Mouse (Mus musculus) embryonic facial prominence, embryonic 10.5 days (tissue): ENCODE results near the gene Rassf3. TPM values are rescaled to one million over a fixed set of nuclear protein-coding genes. Genes with fewer than 3 reads are reported as not detected.

Source experiments
- DNase-seq: peaks from one replicate; pipeline ENCODE4 v3.0.0-alpha.2; 2017; ENCODE audit warnings: low spot score
- H3K27ac ChIP-seq: fragments of 300-500 bp; sonication (generic); replicated peaks from 2 replicates; pipeline ENCODE4 v1.5.1; 2016; ENCODE audit warnings: mild to moderate bottlenecking
- H3K27me3 ChIP-seq: fragments of 300-500 bp; sonication (generic); replicated peaks from 2 replicates; pipeline ENCODE4 v1.6.1; 2016; ENCODE audit warnings: low read depth, mild to moderate bottlenecking; ENCODE audit not compliant: poor library complexity, severe bottlenecking
- H3K36me3 ChIP-seq: fragments of 300-500 bp; sonication (generic); replicated peaks from 2 replicates; pipeline ENCODE4 v1.6.1; 2016; ENCODE audit warnings: mild to moderate bottlenecking, moderate library complexity
- H3K4me1 ChIP-seq: fragments of 300-500 bp; sonication (generic); 2 replicates; pipeline ENCODE4 v1.6.1; 2016
- H3K4me3 ChIP-seq: fragments of 300-500 bp; sonication (generic); 2 replicates; pipeline ENCODE4 v1.5.1; 2016; ENCODE audit warnings: mild to moderate bottlenecking, moderate library complexity
- H3K9me3 ChIP-seq: fragments of 300-500 bp; sonication (generic); 2 replicates; pipeline ENCODE4 v1.6.1; 2016; ENCODE audit warnings: mild to moderate bottlenecking
- WGBS: fragments of 180-500 bp; shearing (Covaris S2); methylation state at CpG from one replicate; pipeline ENCODE4 v1.1.7; 2016; 5-methylcytosine and 5-hydroxymethylcytosine counted together
- polyA plus RNA-seq: library from polyadenylated mRNA; unstranded; fragments of >200 nt; fragmentation: Nextera tagmentation; extraction: Ambion mirVana; gene quantifications from 2 replicates; pipeline ENCODE4 v1.2.1, GENCODE M21; 2016

Gene Rassf3
- polyA plus RNA-seq, 1 experiment from 2014 or later: 19.4 TPM

GRCm38 (mm10) chr10:121483364-121483763 is 7.2 kb upstream of the Rassf3 start:
- H3K9me3 ChIP-seq: no peaks in the 10 kb centered on the region
- H3K4me3 ChIP-seq: no peak overlapping the region
- no peak for DNase-seq
- H3K27me3 ChIP-seq: no peaks in the 10 kb centered on the region
- no peak overlapping the region for H3K27ac ChIP-seq
- H3K4me1 ChIP-seq: peaks cover 4% of the 10 kb centered on the region; the same call in 1 of the 2 replicates
- WGBS: 77% methylated on average over 1 of the region's 1 CpGs
- H3K36me3 ChIP-seq: no peaks in the 10 kb centered on the region

- H3K36me3 ChIP-seq: no peaks in the 10 kb centered on the region
- H3K27me3 ChIP-seq: no peaks in the 10 kb centered on the region
- H3K4me3 ChIP-seq: no peak overlapping the region
- no peak for DNase-seq
- peaks cover 20% of the 10 kb centered on the region for H3K4me1 ChIP-seq
- H3K9me3 ChIP-seq: no peaks in the 10 kb centered on the region
- no peak overlapping the region for H3K27ac ChIP-seq
- 92% methylated on average over 10 of the region's 10 CpGs for WGBS
These were observed 5.0 kb upstream of the Rassf3 start for GRCm38 (mm10) chr10:121481141-121481540.

GRCm38 (mm10) chr10:121479987-121480386 is 3.8 kb upstream of the Rassf3 start:
- no peak for DNase-seq
- Histone ChIP-seq H3K9me3 (no peaks in the 10 kb centered on the region), H3K4me3 (no peak overlapping the region), H3K27me3 (no peaks in the 10 kb centered on the region), H3K36me3 (no peaks in the 10 kb centered on the region), H3K4me1 (peaks cover 32% of the 10 kb centered on the region), H3K27ac (no peak overlapping the region)
- WGBS: 86% methylated on average over 1 of the region's 1 CpGs

GRCm38 (mm10) chr10:121477433-121477832 is 1.3 kb upstream of the Rassf3 start:
- H3K4me3 ChIP-seq: no peak overlapping the region
- H3K27me3 ChIP-seq: 0 out of 2 replicates have a peak, but pooled peaks cover 10% of the 10 kb centered on the region
- DNase-seq: no peak
- H3K9me3 ChIP-seq: no peaks in the 10 kb centered on the region
- H3K4me1 ChIP-seq: peaks cover 52% of the 10 kb centered on the region
- no peaks in the 10 kb centered on the region for H3K36me3 ChIP-seq
- peak overlapping the region; percentile 76 for H3K27ac ChIP-seq
- WGBS: 13% methylated on average over 10 of the region's 10 CpGs

GRCm38 (mm10) chr10:121476968-121477337 is 806 bp upstream of the Rassf3 start:
- WGBS: 11% methylated on average over 8 of the region's 8 CpGs
- Histone ChIP-seq H3K27ac (peak overlapping the region; percentile 94), H3K36me3 (no peaks in the 10 kb centered on the region), H3K27me3 (0 out of 2 replicates have a peak, but pooled peaks cover 10% of the 10 kb centered on the region), H3K4me1 (peaks cover 57% of the 10 kb centered on the region), H3K9me3 (no peaks in the 10 kb centered on the region), H3K4me3 (peak overlapping the region; percentile 89)
- DNase-seq: no peak

- WGBS: under 1% methylated on average over 45 of the region's 45 CpGs
- peaks cover 64% of the 10 kb centered on the region for H3K4me1 ChIP-seq
These were observed 438 bp downstream of the Rassf3 start for GRCm38 (mm10) chr10:121475672-121476146.

GRCm38 (mm10) chr10:121475101-121475671 is 961 bp downstream of the Rassf3 start:
- Histone ChIP-seq H3K4me3 (peak overlapping the region; percentile 89), H3K36me3 (no peaks in the 10 kb centered on the region), H3K4me1 (peaks cover 67% of the 10 kb centered on the region), H3K9me3 (no peaks in the 10 kb centered on the region), H3K27ac (peak overlapping the region; percentile 94), H3K27me3 (0 out of 2 replicates have a peak, but pooled peaks cover 10% of the 10 kb centered on the region)
- DNase-seq: no peak
- WGBS: under 1% methylated on average over 31 of the region's 31 CpGs

More at GRCm38 (mm10) chr10:121475672-121476146, 438 bp downstream of the Rassf3 start:
- Histone ChIP-seq H3K9me3 (no peaks in the 10 kb centered on the region), H3K4me3 (peak overlapping the region; percentile 89), H3K27me3 (0 out of 2 replicates have a peak, but pooled peaks cover 10% of the 10 kb centered on the region), H3K36me3 (no peaks in the 10 kb centered on the region), H3K27ac (peak overlapping the region; percentile 94)
- DNase-seq: peak; percentile 84

GRCm38 (mm10) chr10:121474288-121474687 is 1.9 kb downstream of the Rassf3 start:
- WGBS: 28% methylated on average over 4 of the region's 4 CpGs
- H3K36me3 ChIP-seq: no peaks in the 10 kb centered on the region
- peak overlapping the region; percentile 94; the same call in 1 of the 2 replicates for H3K27ac ChIP-seq
- H3K4me3 ChIP-seq: peak overlapping the region; percentile 89
- no peaks in the 10 kb centered on the region for H3K9me3 ChIP-seq
- DNase-seq: no peak
- peaks cover 76% of the 10 kb centered on the region for H3K4me1 ChIP-seq
- 0 out of 2 replicates have a peak, but pooled peaks cover 10% of the 10 kb centered on the region for H3K27me3 ChIP-seq

GRCm38 (mm10) chr10:121473723-121474215 is 2.4 kb downstream of the Rassf3 start:
- WGBS: 65% methylated on average over 12 of the region's 12 CpGs
- Histone ChIP-seq H3K36me3 (no peaks in the 10 kb centered on the region), H3K27me3 (0 out of 2 replicates have a peak, but pooled peaks cover 10% of the 10 kb centered on the region), H3K4me1 (peaks cover 81% of the 10 kb centered on the region), H3K4me3 (peak overlapping the region; percentile 89), H3K27ac (no peak overlapping the region), H3K9me3 (no peaks in the 10 kb centered on the region)
- no peak for DNase-seq

- 87% methylated on average over 11 of the region's 11 CpGs for WGBS
- no peaks in the 10 kb centered on the region for H3K9me3 ChIP-seq
- DNase-seq: no peak
- peak overlapping the region; percentile 25; the same call in 1 of the 2 replicates for H3K4me3 ChIP-seq
- 0 out of 2 replicates have a peak, but pooled peaks cover 10% of the 10 kb centered on the region for H3K27me3 ChIP-seq
- no peaks in the 10 kb centered on the region for H3K36me3 ChIP-seq
- H3K4me1 ChIP-seq: peaks cover 91% of the 10 kb centered on the region
- H3K27ac ChIP-seq: 0 out of 2 replicates have a peak overlapping the region, but pooled peaks have one; percentile 14
These were observed 3.4 kb downstream of the Rassf3 start for GRCm38 (mm10) chr10:121472593-121473217.

GRCm38 (mm10) chr10:121471570-121472197 is 4.5 kb downstream of the Rassf3 start:
- 0 out of 2 replicates have a peak, but pooled peaks cover 10% of the 10 kb centered on the region for H3K27me3 ChIP-seq
- no peak for DNase-seq
- H3K27ac ChIP-seq: peak overlapping the region; percentile 26
- WGBS: 68% methylated on average over 8 of the region's 8 CpGs
- no peak overlapping the region for H3K4me3 ChIP-seq
- peaks cover 91% of the 10 kb centered on the region for H3K4me1 ChIP-seq
- no peaks in the 10 kb centered on the region for H3K9me3 ChIP-seq
- H3K36me3 ChIP-seq: no peaks in the 10 kb centered on the region

- Histone ChIP-seq H3K27ac (0 out of 2 replicates have a peak overlapping the region, but pooled peaks have one; percentile 15), H3K4me1 (peaks cover 82% of the 10 kb centered on the region), H3K27me3 (0 out of 2 replicates have a peak, but pooled peaks cover 10% of the 10 kb centered on the region), H3K9me3 (no peaks in the 10 kb centered on the region), H3K36me3 (no peaks in the 10 kb centered on the region), H3K4me3 (no peak overlapping the region)
- WGBS: 65% methylated on average over 3 of the region's 3 CpGs
- DNase-seq: no peak
These were observed 6.5 kb downstream of the Rassf3 start for GRCm38 (mm10) chr10:121469625-121470024.
